Mouse (Mus musculus): Measurements from ENCODE around the gene Fgg.

The Fgg gene

GRCm38 (mm10) chr3:83007557-83007956 lies at the start of gene Fgg:
Fgg (plus strand) TSS chr3:83007724.
- no peak for DNase-seq (ENCODE audit: low spot score in 2 of 2)

GRCm38 (mm10) chr3:82971046-82971445 lies 36.5 kb upstream of the Fgg start:
- no peak for DNase-seq (ENCODE audit: low spot score in 2 of 2)

GRCm38 (mm10) chr3:82980818-82981217 lies 26.7 kb upstream of the Fgg start:
- no peak for DNase-seq (ENCODE audit: low spot score in 2 of 2)

GRCm38 (mm10) chr3:82981861-82982260 lies 25.7 kb upstream of the Fgg start:
- DNase-seq (ENCODE audit: low spot score in 2 of 2) = no peak

- no peak for DNase-seq (ENCODE audit: low spot score in 2 of 2)
These were observed 22.7 kb upstream of the Fgg start for GRCm38 (mm10) chr3:82984840-82985239.

- DNase-seq (ENCODE audit: low spot score in 2 of 2) = no peak
These were observed 15.6 kb upstream of the Fgg start for GRCm38 (mm10) chr3:82991963-82992362.

- DNase-seq (ENCODE audit: low spot score in 2 of 2) = no peak
These were observed 14.6 kb upstream of the Fgg start for GRCm38 (mm10) chr3:82992956-82993355.

- no peak for DNase-seq (ENCODE audit: low spot score in 2 of 2)
These were observed 12.2 kb upstream of the Fgg start for GRCm38 (mm10) chr3:82995368-82995767.

- DNase-seq (ENCODE audit: low spot score in 2 of 2) = no peak
These were observed 10.9 kb upstream of the Fgg start for GRCm38 (mm10) chr3:82996656-82997055.

- peak; percentile 47 to 60 for DNase-seq (ENCODE audit: low spot score in 2 of 2)
These were observed 8.6 kb upstream of the Fgg start for GRCm38 (mm10) chr3:82998772-82999463.

- DNase-seq (ENCODE audit: low spot score in 2 of 2) = no peak
These were observed 7.5 kb upstream of the Fgg start for GRCm38 (mm10) chr3:82999995-83000394.

- peak; percentile 31 to 63 for DNase-seq (ENCODE audit: low spot score in 2 of 2)
These were observed 5.3 kb upstream of the Fgg start for GRCm38 (mm10) chr3:83002191-83002590.

- no peak for DNase-seq (ENCODE audit: low spot score in 2 of 2)
These were observed 4.5 kb upstream of the Fgg start for GRCm38 (mm10) chr3:83003068-83003467.

- DNase-seq (ENCODE audit: low spot score in 2 of 2) = no peak
These were observed 2.7 kb upstream of the Fgg start for GRCm38 (mm10) chr3:83004801-83005200.

GRCm38 (mm10) chr3:83010291-83010690 lies 2.8 kb downstream of the Fgg start:
- no peak for DNase-seq (ENCODE audit: low spot score in 2 of 2)

GRCm38 (mm10) chr3:83011136-83011535 lies 3.6 kb downstream of the Fgg start:
- DNase-seq (ENCODE audit: low spot score in 2 of 2) = no peak

- DNase-seq (ENCODE audit: low spot score in 2 of 2) = no peak
These were observed 4.0 kb downstream of the Fgg start for GRCm38 (mm10) chr3:83011565-83011964.

- DNase-seq (ENCODE audit: low spot score in 2 of 2) = no peak
These were observed 5.1 kb downstream of the Fgg start for GRCm38 (mm10) chr3:83012636-83013035.

- DNase-seq (ENCODE audit: low spot score in 2 of 2) = no peak
These were observed 6.4 kb downstream of the Fgg start for GRCm38 (mm10) chr3:83013951-83014350.

GRCm38 (mm10) chr3:83016236-83016635 lies 8.7 kb downstream of the Fgg start:
- no peak for DNase-seq (ENCODE audit: low spot score in 2 of 2)

GRCm38 (mm10) chr3:83020387-83020786 lies 12.9 kb downstream of the Fgg start:
- DNase-seq (ENCODE audit: low spot score in 2 of 2) = no peak

- no peak for DNase-seq (ENCODE audit: low spot score in 2 of 2)
These were observed 13.7 kb downstream of the Fgg start for GRCm38 (mm10) chr3:83021176-83021575.

- DNase-seq (ENCODE audit: low spot score in 2 of 2) = no peak
These were observed 17.5 kb downstream of the Fgg start for GRCm38 (mm10) chr3:83025036-83025435.

All from right cerebral cortex, adult 2 months (tissue).